Mouse (Mus musculus) right cerebral cortex, adult 18-20 months (tissue): ENCODE measurements around the gene Sap30.
"Not testable (repeated sequence)": the region's sequence is repeated elsewhere in the genome, so short reads cannot be mapped to it uniquely, and the experiment has no call there.

ENCODE experiments used
- DNase-seq: peaks from one replicate; pipeline ENCODE4 v3.0.0; 2022; ENCODE audit warnings: mixed read lengths

The Sap30 gene

GRCm38 (mm10) chr8:57491873-57492272, 4.2 kb upstream of the Sap30 start:
- no peak for DNase-seq

GRCm38 (mm10) chr8:57489896-57490295, 2.2 kb upstream of the Sap30 start:
- no peak for DNase-seq

GRCm38 (mm10) chr8:57489366-57489765, 1.7 kb upstream of the Sap30 start:
- no peak for DNase-seq

GRCm38 (mm10) chr8:57488312-57488765, 679 bp upstream of the Sap30 start:
- DNase-seq, result peak; percentile 25

GRCm38 (mm10) chr8:57486491-57487440, 894 bp downstream of the Sap30 start:
- peak; percentile 51 for DNase-seq

- DNase-seq, result no peak
Observed at GRCm38 (mm10) chr8:57480606-57481005, 7.1 kb downstream of the Sap30 start.

- DNase-seq, result no peak
Observed at GRCm38 (mm10) chr8:57479700-57480099, 8.0 kb downstream of the Sap30 start.

- DNase-seq, result no peak
Observed at GRCm38 (mm10) chr8:57478406-57478805, 9.3 kb downstream of the Sap30 start.

- no peak for DNase-seq
Observed at GRCm38 (mm10) chr8:57473751-57474150, 13.9 kb downstream of the Sap30 start.

- no peak for DNase-seq
Observed at GRCm38 (mm10) chr8:57470863-57471262, 16.8 kb downstream of the Sap30 start.

GRCm38 (mm10) chr8:57468624-57469023, 19.0 kb downstream of the Sap30 start:
- DNase-seq, result no peak

- DNase-seq, result no peak
Observed at GRCm38 (mm10) chr8:57463757-57464156, 23.9 kb downstream of the Sap30 start.

- DNase-seq, result no peak
Observed at GRCm38 (mm10) chr8:57462839-57463238, 24.8 kb downstream of the Sap30 start.

GRCm38 (mm10) chr8:57457942-57458341, 29.7 kb downstream of the Sap30 start:
- no peak for DNase-seq

GRCm38 (mm10) chr8:57457152-57457551, 30.5 kb downstream of the Sap30 start:
- DNase-seq, result peak; percentile 35

- DNase-seq, result no peak
Observed at GRCm38 (mm10) chr8:57455765-57456164, 31.9 kb downstream of the Sap30 start, which contains the start of gene Scrg1. Gene Scrg1, plus strand, starts transcription at chr8:57455923.

- DNase-seq, result no peak
Observed at GRCm38 (mm10) chr8:57453361-57453760, 34.3 kb downstream of the Sap30 start.

- no peak for DNase-seq
Observed at GRCm38 (mm10) chr8:57451896-57452295, 35.8 kb downstream of the Sap30 start.

GRCm38 (mm10) chr8:57450726-57451125, 36.9 kb downstream of the Sap30 start:
- DNase-seq, result no peak

- DNase-seq, result not testable (repeated sequence)
Observed at GRCm38 (mm10) chr8:57445901-57446300, 41.8 kb downstream of the Sap30 start.

- no peak for DNase-seq
Observed at GRCm38 (mm10) chr8:57443289-57443688, 44.4 kb downstream of the Sap30 start.

GRCm38 (mm10) chr8:57441556-57441955, 46.1 kb downstream of the Sap30 start:
- no peak for DNase-seq

GRCm38 (mm10) chr8:57441131-57441530, 46.5 kb downstream of the Sap30 start:
- DNase-seq, result no peak

- no peak for DNase-seq
Observed at GRCm38 (mm10) chr8:57436437-57436796, 51.2 kb downstream of the Sap30 start.
